Mouse (Mus musculus): ENCODE data around the gene Fyn. TPM values are rescaled to one million over a fixed set of nuclear protein-coding genes. Genes with fewer than 3 reads are reported as not detected.

The Fyn gene
- polyA plus RNA-seq, 1 experiment: 76.1 TPM

DNA sequence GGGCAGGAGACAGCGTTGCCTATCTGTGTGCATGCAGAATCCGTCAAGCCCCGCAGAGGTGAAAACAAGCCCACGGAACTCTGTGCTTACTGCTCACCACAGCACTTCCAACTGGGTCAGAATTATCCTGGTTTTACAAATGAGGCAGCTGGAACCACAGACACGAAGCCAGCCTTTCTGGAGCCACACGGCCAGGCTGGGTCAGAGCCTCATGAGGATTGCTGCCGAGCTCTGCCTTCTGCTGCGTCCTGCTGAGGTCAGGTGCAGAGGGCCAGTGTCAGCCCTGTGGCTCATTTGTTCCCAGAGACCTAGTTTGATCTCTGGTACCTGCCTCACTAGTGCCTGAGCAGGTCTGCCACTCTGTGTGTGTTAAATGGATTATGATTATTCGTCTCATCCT, 71.9 kb downstream of the Fyn start:
- H3K4me3 ChIP-seq (ENCODE audit: control insufficient read depth, insufficient read depth, low read length): no peak overlapping the region
- H3K27ac ChIP-seq (ENCODE audit: control insufficient read depth, insufficient read depth, low read length): no peak overlapping the region
- 0 out of 2 replicates have a peak, but pooled peaks cover 3% of the 10 kb centered on the region for H3K4me1 ChIP-seq (replicated peaks; ENCODE audit: control insufficient read depth, insufficient read depth, low read length)
- no peaks in the 10 kb centered on the region for H3K36me3 ChIP-seq (ENCODE audit: control insufficient read depth, insufficient read depth, low read length)
- TF ChIP-seq POLR2A (IDR thresholded peaks at IDR 0.05; ENCODE audit: control insufficient read depth, extremely low read depth, insufficient read depth, low read length, poor library complexity): no peak
- TF ChIP-seq CTCF (IDR thresholded peaks at IDR 0.05; ENCODE audit: borderline replicate concordance, control insufficient read depth, extremely low read depth, insufficient read depth, low read length, poor library complexity): no peak
- H3K27me3 ChIP-seq (ENCODE audit: control insufficient read depth, insufficient read depth, low read length): no peaks in the 10 kb centered on the region
- WGBS: 96% methylated on average over 9 of the region's 9 CpGs
- DNase-seq: no peak

DNA sequence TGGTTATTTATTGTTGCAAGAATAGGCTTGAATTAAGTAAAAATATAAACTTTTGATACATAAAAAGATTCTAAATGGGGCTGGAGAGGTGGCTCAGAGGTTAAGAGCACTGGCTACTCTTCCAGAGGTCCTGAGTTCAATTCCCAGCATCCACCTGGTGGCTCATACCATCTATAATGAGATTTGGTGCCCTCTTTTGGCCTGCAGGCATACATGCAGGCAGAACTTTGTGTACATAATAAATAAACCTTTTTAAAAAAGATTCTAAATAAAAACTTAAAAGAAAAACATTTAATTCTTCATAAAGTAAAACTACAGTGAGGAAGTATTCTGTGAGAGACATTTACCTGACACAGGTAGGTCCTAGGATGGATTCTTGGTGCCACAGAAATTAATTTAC, 73.0 kb downstream of the Fyn start:
- no peak for TF ChIP-seq CTCF (IDR thresholded peaks at IDR 0.05; ENCODE audit: borderline replicate concordance, control insufficient read depth, extremely low read depth, insufficient read depth, low read length, poor library complexity)
- TF ChIP-seq POLR2A (IDR thresholded peaks at IDR 0.05; ENCODE audit: control insufficient read depth, extremely low read depth, insufficient read depth, low read length, poor library complexity): no peak
- no peak for DNase-seq
- H3K27ac ChIP-seq (ENCODE audit: control insufficient read depth, insufficient read depth, low read length): no peak overlapping the region
- H3K27me3 ChIP-seq (ENCODE audit: control insufficient read depth, insufficient read depth, low read length): no peaks in the 10 kb centered on the region
- H3K4me1 ChIP-seq (replicated peaks; ENCODE audit: control insufficient read depth, insufficient read depth, low read length): 0 out of 2 replicates have a peak, but pooled peaks cover 3% of the 10 kb centered on the region
- no peak overlapping the region for H3K4me3 ChIP-seq (ENCODE audit: control insufficient read depth, insufficient read depth, low read length)
- no peaks in the 10 kb centered on the region for H3K36me3 ChIP-seq (ENCODE audit: control insufficient read depth, insufficient read depth, low read length)

DNA sequence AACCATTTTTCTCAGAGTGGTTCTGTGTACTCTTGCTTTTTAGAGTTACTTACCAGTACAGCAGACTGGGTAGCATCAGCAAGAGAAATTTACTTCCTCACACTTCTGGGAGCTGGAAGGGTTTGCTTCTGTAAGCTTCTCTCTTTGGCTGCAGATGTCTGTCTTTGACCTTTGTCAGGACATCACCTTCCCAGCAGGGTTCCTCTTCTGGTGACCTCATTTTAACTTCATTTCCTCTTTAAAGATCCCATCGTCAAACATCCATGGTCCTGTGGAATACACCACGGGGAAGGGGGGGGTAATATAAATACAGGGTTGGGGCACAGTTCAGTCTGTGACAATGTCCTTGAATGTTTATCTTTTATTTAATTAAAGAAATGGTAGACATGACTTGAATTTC, 74.5 kb downstream of the Fyn start:
- WGBS: 47% methylated on average over 2 of the region's 2 CpGs
- no peak overlapping the region for H3K4me3 ChIP-seq (ENCODE audit: control insufficient read depth, insufficient read depth, low read length)
- no peaks in the 10 kb centered on the region for H3K27me3 ChIP-seq (ENCODE audit: control insufficient read depth, insufficient read depth, low read length)
- H3K36me3 ChIP-seq (ENCODE audit: control insufficient read depth, insufficient read depth, low read length): no peaks in the 10 kb centered on the region
- 0 out of 2 replicates have a peak, but pooled peaks cover 3% of the 10 kb centered on the region for H3K4me1 ChIP-seq (replicated peaks; ENCODE audit: control insufficient read depth, insufficient read depth, low read length)
- TF ChIP-seq POLR2A (IDR thresholded peaks at IDR 0.05; ENCODE audit: control insufficient read depth, extremely low read depth, insufficient read depth, low read length, poor library complexity): no peak
- TF ChIP-seq CTCF (IDR thresholded peaks at IDR 0.05; ENCODE audit: borderline replicate concordance, control insufficient read depth, extremely low read depth, insufficient read depth, low read length, poor library complexity): no peak
- no peak overlapping the region for H3K27ac ChIP-seq (ENCODE audit: control insufficient read depth, insufficient read depth, low read length)
- no peak for DNase-seq

DNA sequence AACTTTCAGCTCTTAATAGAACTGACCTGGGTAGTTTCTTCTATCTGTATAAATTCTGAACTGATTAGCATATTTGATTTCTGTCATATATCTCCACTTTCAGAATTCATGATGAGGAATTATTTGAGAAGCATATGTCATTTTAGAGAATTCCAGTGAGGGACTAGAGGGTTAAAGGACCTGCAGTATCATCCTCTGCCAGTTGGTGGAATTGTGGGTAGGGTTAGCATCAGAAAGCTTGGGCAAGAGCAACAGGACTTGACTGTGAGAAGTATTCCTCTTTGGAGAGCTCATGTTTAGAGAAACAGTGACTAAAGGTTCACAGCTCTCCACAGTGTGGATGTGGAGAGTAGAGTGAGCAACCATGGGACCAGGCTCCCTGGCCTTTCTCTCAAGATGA, 75.3 kb downstream of the Fyn start:
- Histone ChIP-seq H3K4me3 (ENCODE audit: control insufficient read depth, insufficient read depth, low read length) (no peak overlapping the region), H3K27ac (ENCODE audit: control insufficient read depth, insufficient read depth, low read length) (no peak overlapping the region), H3K36me3 (ENCODE audit: control insufficient read depth, insufficient read depth, low read length) (no peaks in the 10 kb centered on the region), H3K4me1 (replicated peaks; ENCODE audit: control insufficient read depth, insufficient read depth, low read length) (peaks cover 3% of the 10 kb centered on the region; the same call in 1 of the 2 replicates), H3K27me3 (ENCODE audit: control insufficient read depth, insufficient read depth, low read length) (no peaks in the 10 kb centered on the region)
- DNase-seq: peak; percentile 24
- no peak for TF ChIP-seq CTCF (IDR thresholded peaks at IDR 0.05; ENCODE audit: borderline replicate concordance, control insufficient read depth, extremely low read depth, insufficient read depth, low read length, poor library complexity)
- TF ChIP-seq POLR2A (IDR thresholded peaks at IDR 0.05; ENCODE audit: control insufficient read depth, extremely low read depth, insufficient read depth, low read length, poor library complexity): no peak

DNA sequence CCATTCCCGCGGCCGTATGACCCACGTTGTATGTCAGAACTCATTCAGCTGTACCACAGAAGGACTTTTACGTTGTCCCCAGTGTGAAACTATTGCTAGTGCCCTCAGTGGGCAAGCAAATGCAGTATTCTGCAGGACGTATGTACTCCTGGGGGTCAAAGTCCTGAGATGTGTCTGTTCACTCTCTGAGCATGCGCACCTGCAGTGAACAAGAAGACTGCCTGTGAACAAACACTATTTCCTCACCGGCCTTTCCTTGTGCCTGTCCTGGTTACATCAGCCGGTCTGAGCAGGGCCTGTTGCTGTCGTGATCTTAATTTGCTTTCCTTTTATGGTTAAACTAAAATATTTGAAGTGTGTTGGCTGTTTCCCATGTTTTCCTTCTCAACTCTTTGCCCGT, 77.2 kb downstream of the Fyn start:
- WGBS: 96% methylated on average over 11 of the region's 11 CpGs
- Histone ChIP-seq H3K27ac (ENCODE audit: control insufficient read depth, insufficient read depth, low read length) (no peak overlapping the region), H3K36me3 (ENCODE audit: control insufficient read depth, insufficient read depth, low read length) (no peaks in the 10 kb centered on the region), H3K27me3 (ENCODE audit: control insufficient read depth, insufficient read depth, low read length) (no peaks in the 10 kb centered on the region), H3K4me1 (replicated peaks; ENCODE audit: control insufficient read depth, insufficient read depth, low read length) (peaks cover 7% of the 10 kb centered on the region), H3K4me3 (ENCODE audit: control insufficient read depth, insufficient read depth, low read length) (no peak overlapping the region)
- DNase-seq: no peak
- no peak for TF ChIP-seq POLR2A (IDR thresholded peaks at IDR 0.05; ENCODE audit: control insufficient read depth, extremely low read depth, insufficient read depth, low read length, poor library complexity)
- TF ChIP-seq CTCF (IDR thresholded peaks at IDR 0.05; ENCODE audit: borderline replicate concordance, control insufficient read depth, extremely low read depth, insufficient read depth, low read length, poor library complexity): no peak

DNA sequence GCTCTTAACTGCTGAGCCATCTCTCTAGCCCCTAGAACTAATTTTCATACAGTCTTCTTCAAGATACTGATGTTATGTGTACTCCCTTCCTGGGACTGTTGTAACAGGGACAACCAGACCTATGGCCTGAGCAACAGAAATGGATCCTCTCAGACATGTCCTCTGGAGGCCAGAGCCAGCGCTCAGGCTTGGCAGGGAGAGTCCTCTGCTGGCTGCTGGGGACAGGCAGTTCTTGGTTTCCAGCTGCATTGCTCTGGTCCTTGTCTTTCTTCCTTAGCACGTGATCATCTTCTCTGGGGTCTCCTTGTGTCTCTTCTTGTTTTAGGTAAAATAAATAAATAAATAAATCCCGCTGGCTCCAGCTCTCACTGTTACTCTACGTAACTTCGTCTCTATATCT, 78.1 kb downstream of the Fyn start:
- Histone ChIP-seq H3K4me1 (replicated peaks; ENCODE audit: control insufficient read depth, insufficient read depth, low read length) (peaks cover 7% of the 10 kb centered on the region), H3K4me3 (ENCODE audit: control insufficient read depth, insufficient read depth, low read length) (no peak overlapping the region), H3K27me3 (ENCODE audit: control insufficient read depth, insufficient read depth, low read length) (no peaks in the 10 kb centered on the region), H3K27ac (ENCODE audit: control insufficient read depth, insufficient read depth, low read length) (no peak overlapping the region), H3K36me3 (ENCODE audit: control insufficient read depth, insufficient read depth, low read length) (no peaks in the 10 kb centered on the region)
- WGBS: over 99% methylated on average over 5 of the region's 5 CpGs
- no peak for TF ChIP-seq POLR2A (IDR thresholded peaks at IDR 0.05; ENCODE audit: control insufficient read depth, extremely low read depth, insufficient read depth, low read length, poor library complexity)
- TF ChIP-seq CTCF (IDR thresholded peaks at IDR 0.05; ENCODE audit: borderline replicate concordance, control insufficient read depth, extremely low read depth, insufficient read depth, low read length, poor library complexity): no peak
- DNase-seq: no peak

DNA sequence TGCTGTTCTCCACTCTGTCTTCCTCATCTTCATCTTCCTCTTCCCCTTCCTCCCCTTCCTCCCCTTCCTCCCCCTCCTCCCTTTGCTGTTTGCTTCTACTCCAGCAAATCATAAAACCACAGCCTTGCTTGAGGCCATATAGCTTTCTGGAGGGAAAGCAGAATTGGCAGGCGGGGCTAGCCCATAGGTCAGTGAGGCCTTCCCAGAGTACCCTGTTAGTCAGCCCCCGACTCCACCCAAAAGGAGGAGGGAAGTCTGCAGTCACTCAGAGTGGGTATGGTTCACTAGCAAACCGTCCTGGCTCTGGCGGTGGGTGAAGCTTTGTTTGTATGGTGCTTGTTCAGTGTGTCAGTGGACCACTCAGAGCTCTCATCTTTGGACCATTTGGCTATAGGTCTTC, 80.5 kb downstream of the Fyn start:
- 60% methylated on average over 4 of the region's 4 CpGs for WGBS
- DNase-seq: no peak
- TF ChIP-seq CTCF (IDR thresholded peaks at IDR 0.05; ENCODE audit: borderline replicate concordance, control insufficient read depth, extremely low read depth, insufficient read depth, low read length, poor library complexity) (no peak), POLR2A (IDR thresholded peaks at IDR 0.05; ENCODE audit: control insufficient read depth, extremely low read depth, insufficient read depth, low read length, poor library complexity) (no peak)
- H3K36me3 ChIP-seq (ENCODE audit: control insufficient read depth, insufficient read depth, low read length): no peaks in the 10 kb centered on the region
- no peaks in the 10 kb centered on the region for H3K27me3 ChIP-seq (ENCODE audit: control insufficient read depth, insufficient read depth, low read length)
- H3K4me3 ChIP-seq (ENCODE audit: control insufficient read depth, insufficient read depth, low read length): no peak overlapping the region
- no peak overlapping the region for H3K27ac ChIP-seq (ENCODE audit: control insufficient read depth, insufficient read depth, low read length)
- peaks cover 7% of the 10 kb centered on the region for H3K4me1 ChIP-seq (replicated peaks; ENCODE audit: control insufficient read depth, insufficient read depth, low read length)
